36 mouse cellular contexts compared by ENCODE assay signal in genomic region chr1:93808871-93809270, GRCm38 (mm10). TPM values are rescaled to one million over a fixed set of nuclear protein-coding genes. Genes with fewer than 3 reads are reported as not detected.
"Had no signal": no experiment of that assay in that cellular context is flagged by ENCODE, and none has a peak within 500 bp of the region (broad histone marks: within the 10 kb centered on the region; RNA-seq: fewer than 3 reads in every experiment).

No protein-coding gene starts in this region.

- DNase-seq: cerebellum, adult 2 months; cerebellum, adult 8-10 months; cerebellum, adult 9-10 months; cerebellum, adult 9-11 months; cerebellum, postnatal 10 days; cerebellum, postnatal 14 days; cerebellum, postnatal 25 days; cerebellum, postnatal 36 days; embryo, embryonic 11 days; forebrain, postnatal 0 days; gastrocnemius, adult 2 months; gastrocnemius, postnatal 10 days; gastrocnemius, postnatal 14 days; gastrocnemius, postnatal 25 days; gastrocnemius, postnatal 36 days; heart, adult 18-20 months; heart, adult 2 months had no signal

- H3K4me3 ChIP-seq: embryonic facial prominence, embryonic 10.5 days; embryonic facial prominence, embryonic 12.5 days; embryonic facial prominence, embryonic 13.5 days; embryonic facial prominence, embryonic 15.5 days; erythroblast, embryonic 14.5 days; forebrain, embryonic 10.5 days; forebrain, embryonic 12.5 days; forebrain, embryonic 13.5 days; forebrain, embryonic 15.5 days; gastrocnemius, adult 2 months; heart, adult 2 months had no signal

- H3K9me3 ChIP-seq: embryonic facial prominence, embryonic 10.5 days; embryonic facial prominence, embryonic 12.5 days; embryonic facial prominence, embryonic 13.5 days; embryonic facial prominence, embryonic 15.5 days; forebrain, embryonic 10.5 days; forebrain, embryonic 12.5 days; forebrain, embryonic 13.5 days; forebrain, embryonic 15.5 days had no signal

- ATAC-seq: forebrain, embryonic 13.5 days; forebrain, embryonic 14.5 days; forebrain, embryonic 15.5 days; forebrain, embryonic 16.5 days; forebrain, postnatal 0 days had no signal

- H3K27me3 ChIP-seq: embryonic facial prominence, embryonic 12.5 days; embryonic facial prominence, embryonic 13.5 days; embryonic facial prominence, embryonic 15.5 days; forebrain, embryonic 12.5 days; forebrain, embryonic 13.5 days; forebrain, embryonic 15.5 days had no signal

- H3K4me2 ChIP-seq: embryonic facial prominence, embryonic 12.5 days; embryonic facial prominence, embryonic 13.5 days; embryonic facial prominence, embryonic 15.5 days; forebrain, embryonic 12.5 days; forebrain, embryonic 13.5 days; forebrain, embryonic 15.5 days had no signal

- H3K9ac ChIP-seq: embryonic facial prominence, embryonic 12.5 days; embryonic facial prominence, embryonic 13.5 days; embryonic facial prominence, embryonic 15.5 days; forebrain, embryonic 12.5 days; forebrain, embryonic 13.5 days; forebrain, embryonic 15.5 days; forebrain, postnatal 0 days had no signal

- H3K27ac ChIP-seq: embryonic facial prominence, embryonic 10.5 days; embryonic facial prominence, embryonic 12.5 days; embryonic facial prominence, embryonic 13.5 days; embryonic facial prominence, embryonic 15.5 days; forebrain, embryonic 10.5 days; forebrain, embryonic 12.5 days; forebrain, embryonic 13.5 days; forebrain, embryonic 15.5 days; gastrocnemius, adult 2 months; heart, adult 2 months had no signal

RNA-seq across cellular contexts. Expression of gene Gal3st2, which starts 52.2 kb away (rescaled TPM):
- total RNA-seq: common myeloid progenitor, adult 5-6 weeks; forebrain, postnatal 0 days; gastrocnemius, adult 18-20 months; gastrocnemius, adult 2 months; gastrocnemius, adult 8-10 months; gastrocnemius, postnatal 10 days; gastrocnemius, postnatal 14 days; gastrocnemius, postnatal 25 days; gastrocnemius, postnatal 36 days; granulocyte monocyte progenitor cell, adult 5-6 weeks had no signal
- polyA plus RNA-seq: cerebellum, adult 2 months; cortical plate, adult 2 months; embryonic facial prominence, embryonic 10.5 days; embryonic facial prominence, embryonic 11.5 days; embryonic facial prominence, embryonic 13.5 days; erythroblast, embryonic 14.5 days; forebrain, embryonic 10.5 days; forebrain, embryonic 11.5 days; forebrain, embryonic 12.5 days; forebrain, embryonic 13.5 days; forebrain, embryonic 14.5 days; forebrain, embryonic 15.5 days; forebrain, embryonic 16.5 days; forebrain, postnatal 0 days; gonadal fat pad, adult 2 months had no signal
